Mouse (Mus musculus) urinary bladder, adult 18-20 months (tissue): ENCODE measurements around the gene Fbxo36.

ENCODE experiments used
- DNase-seq, 2 experiments: peaks; one replicate each; pipeline ENCODE4 v3.0.0; 2022; ENCODE audit warnings: low spot score in 2 of 2, mixed read lengths in 2 of 2

Fbxo36 gene

GRCm38 (mm10) chr1:84890503-84890902 lies 50.9 kb downstream of the Fbxo36 start:
- DNase-seq, result no peak

GRCm38 (mm10) chr1:84891746-84892145 lies 52.1 kb downstream of the Fbxo36 start:
- no peak for DNase-seq

GRCm38 (mm10) chr1:84897364-84897763 lies 57.7 kb downstream of the Fbxo36 start:
- no peak for DNase-seq

GRCm38 (mm10) chr1:84899156-84899555 lies 59.5 kb downstream of the Fbxo36 start:
- DNase-seq, result no peak

GRCm38 (mm10) chr1:84904467-84904866 lies 64.8 kb downstream of the Fbxo36 start:
- DNase-seq, result no peak

GRCm38 (mm10) chr1:84910177-84910804 lies 70.7 kb downstream of the Fbxo36 start:
- DNase-seq, result no peak

- no peak for DNase-seq
These were observed 72.9 kb downstream of the Fbxo36 start for GRCm38 (mm10) chr1:84912571-84912970.

- no peak for DNase-seq
These were observed 75.4 kb downstream of the Fbxo36 start for GRCm38 (mm10) chr1:84915010-84915409.

- DNase-seq, result no peak
These were observed 79.2 kb downstream of the Fbxo36 start for GRCm38 (mm10) chr1:84918865-84919264.

- no peak for DNase-seq
These were observed 83.8 kb downstream of the Fbxo36 start for GRCm38 (mm10) chr1:84923432-84923831.

- no peak for DNase-seq
These were observed 84.5 kb downstream of the Fbxo36 start for GRCm38 (mm10) chr1:84924134-84924533.

GRCm38 (mm10) chr1:84925599-84925998 lies 86.0 kb downstream of the Fbxo36 start:
- DNase-seq, result no peak

GRCm38 (mm10) chr1:84933472-84934150 lies 94.0 kb downstream of the Fbxo36 start:
- DNase-seq, result peak; percentile 45 to 70

- peak in 1 of 2 experiments; percentile 28 for DNase-seq
These were observed 94.5 kb downstream of the Fbxo36 start for GRCm38 (mm10) chr1:84934151-84934502.

- DNase-seq, result peak in 1 of 2 experiments; percentile 57
These were observed 95.1 kb downstream of the Fbxo36 start, which contains the start of gene Slc16a14 for GRCm38 (mm10) chr1:84934503-84935333. Gene Slc16a14, minus strand, starts transcription at chr1:84935134.

- peak in 1 of 2 experiments; percentile 31 for DNase-seq
These were observed 96.0 kb downstream of the Fbxo36 start for GRCm38 (mm10) chr1:84935668-84936067.

GRCm38 (mm10) chr1:84936716-84937510 lies 97.3 kb downstream of the Fbxo36 start:
- DNase-seq, result no peak

GRCm38 (mm10) chr1:84939466-84939865 lies 99.8 kb downstream of the Fbxo36 start:
- DNase-seq, result no peak

- no peak for DNase-seq
These were observed 100.7 kb downstream of the Fbxo36 start for GRCm38 (mm10) chr1:84940322-84940721.

GRCm38 (mm10) chr1:84942666-84943065 lies 103.0 kb downstream of the Fbxo36 start:
- no peak for DNase-seq

- no peak for DNase-seq
These were observed 103.9 kb downstream of the Fbxo36 start for GRCm38 (mm10) chr1:84943549-84943948.

- DNase-seq, result no peak
These were observed 106.3 kb downstream of the Fbxo36 start for GRCm38 (mm10) chr1:84945950-84946349.
